Mouse (Mus musculus): ENCODE measurements around the gene Atp5g2.
"Not testable (repeated sequence)": the region's sequence is repeated elsewhere in the genome, so short reads cannot be mapped to it uniquely, and the experiment has no call there.

Atp5g2 gene

GRCm38 (mm10) chr15:102669571-102669970 lies 2.6 kb downstream of the Atp5g2 start:
- in situ Hi-C loops (cut with MseI, MboI), result no loop called here

DNA sequence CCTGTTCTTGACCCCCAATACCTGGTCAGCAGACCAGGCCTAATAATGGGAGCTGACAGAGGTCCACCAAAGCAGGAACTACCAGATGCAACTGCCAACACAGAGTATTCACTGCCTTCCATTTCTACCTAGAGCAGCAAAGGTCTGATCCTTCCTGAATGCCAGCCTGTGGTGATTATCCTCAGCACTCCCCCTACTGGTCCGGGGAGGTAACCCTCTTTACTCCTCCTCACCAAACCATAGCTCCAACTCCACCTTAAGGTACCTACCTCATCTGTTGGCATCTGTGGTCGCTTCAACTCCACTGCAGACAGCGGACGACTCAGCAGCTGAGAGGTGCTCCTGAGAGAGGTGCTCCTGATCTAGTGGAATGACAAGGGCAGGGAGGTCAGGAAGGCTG lies 6.7 kb downstream of the Atp5g2 start:
- in situ Hi-C loops (cut with MseI, MboI), result no loop called here

DNA sequence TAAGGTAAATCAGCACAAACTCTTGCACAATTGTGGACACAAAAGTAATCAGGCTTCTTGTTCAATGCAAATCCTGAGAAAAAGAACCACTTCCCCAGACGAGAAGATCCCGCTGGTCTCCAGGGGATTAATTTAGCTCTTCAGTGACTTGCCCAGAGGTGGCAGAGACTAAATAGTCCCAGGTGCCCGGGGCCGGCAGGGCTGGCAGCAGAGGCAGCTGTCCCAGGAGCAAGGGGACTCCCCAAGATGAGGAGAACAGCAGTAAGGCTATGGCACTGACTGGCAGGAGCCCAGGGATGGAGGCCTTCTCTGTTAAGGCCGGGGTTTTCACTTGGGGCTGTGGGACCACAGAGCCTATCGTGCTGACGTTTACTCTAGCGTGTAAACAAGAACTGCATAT lies 8.3 kb downstream of the Atp5g2 start:
- in situ Hi-C loops (cut with MseI, MboI), result no loop called here

- in situ Hi-C loops (cut with MseI, MboI), result not testable (repeated sequence)
These were observed 9.6 kb downstream of the Atp5g2 start for GRCm38 (mm10) chr15:102662601-102663000.

GRCm38 (mm10) chr15:102657926-102658381 lies 14.2 kb downstream of the Atp5g2 start:
- in situ Hi-C loops (cut with MseI, MboI), result no loop called here

DNA sequence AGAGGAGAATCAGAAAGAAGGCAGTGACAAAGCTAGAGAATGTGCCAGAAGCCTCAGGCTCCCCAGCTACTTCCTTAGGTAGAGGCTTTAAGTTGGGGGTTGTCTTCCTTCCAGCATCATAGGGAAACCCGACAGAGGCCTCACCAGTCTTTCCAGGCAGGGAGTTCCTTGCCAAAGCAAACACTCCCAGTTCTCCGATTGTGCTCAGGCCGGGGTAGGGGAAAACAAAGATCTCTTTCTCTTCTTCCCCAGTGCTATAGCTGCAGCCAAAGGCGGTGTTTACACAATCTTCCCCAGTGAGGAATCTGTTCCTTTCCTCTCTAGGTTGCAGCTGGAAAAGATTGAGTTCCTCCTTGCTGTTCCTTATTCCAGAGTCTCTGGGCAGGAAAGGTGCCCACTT lies 15.5 kb downstream of the Atp5g2 start:
- in situ Hi-C loops (cut with MseI, MboI), result no loop called here

DNA sequence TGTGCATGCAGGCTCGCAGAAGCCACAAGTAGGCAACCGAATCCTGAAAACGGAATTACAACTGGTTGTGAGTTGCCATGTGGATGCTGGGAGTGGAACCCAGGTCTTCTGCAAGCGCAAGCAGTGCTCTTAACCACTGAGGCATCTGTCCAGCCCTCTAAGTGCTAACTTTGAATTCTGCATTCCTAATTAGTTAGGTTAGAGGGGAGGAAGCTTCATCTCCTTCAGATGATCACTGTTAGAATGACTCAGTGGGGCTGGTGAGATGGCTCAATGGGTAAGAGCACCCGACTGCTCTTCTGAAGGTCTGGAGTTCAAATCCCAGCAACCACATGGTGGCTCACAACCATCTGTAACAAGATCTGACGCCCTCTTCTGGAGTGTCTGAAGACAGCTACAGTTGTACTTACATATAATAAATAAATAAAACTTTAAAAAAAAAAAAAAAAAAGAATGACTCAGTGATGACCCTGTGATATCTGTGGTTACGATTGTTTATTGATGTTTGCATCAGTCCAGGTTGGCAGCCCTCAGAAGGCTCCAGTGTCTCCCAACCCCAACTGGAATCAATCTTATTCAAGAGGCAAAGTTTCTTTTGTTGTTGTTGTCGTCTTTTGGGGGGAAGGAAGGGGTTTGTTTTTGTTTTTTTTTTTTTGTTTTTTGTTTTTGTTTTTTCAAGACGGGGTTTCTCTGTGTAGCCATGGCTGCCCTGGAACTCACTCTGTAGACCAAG lies 20.1 kb downstream of the Atp5g2 start:
- in situ Hi-C loops (cut with MseI, MboI), result not testable (repeated sequence)

GRCm38 (mm10) chr15:102651107-102651506 lies 21.0 kb downstream of the Atp5g2 start:
- in situ Hi-C loops (cut with MseI, MboI), result no loop called here

DNA sequence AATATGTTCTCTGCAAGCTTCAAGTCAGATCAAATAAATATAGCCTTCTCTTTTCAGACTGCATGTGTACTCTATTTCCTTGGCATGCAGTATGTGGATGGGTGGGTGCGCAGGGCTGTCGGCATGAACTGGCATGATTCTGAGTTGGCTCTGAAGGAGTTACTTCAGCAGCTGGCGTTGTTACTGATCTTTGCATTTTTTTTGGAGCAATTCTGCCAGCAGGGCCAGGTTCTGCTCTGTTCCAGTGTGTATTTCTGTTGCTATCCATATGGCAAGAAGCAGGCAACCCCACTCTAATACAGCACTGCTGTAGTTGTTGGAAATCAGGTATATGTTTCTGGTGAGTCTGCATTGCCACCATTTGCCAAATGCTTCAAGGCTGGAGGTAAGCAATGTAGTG lies 36.3 kb downstream of the Atp5g2 start:
- in situ Hi-C loops (cut with MseI, MboI), result no loop called here

DNA sequence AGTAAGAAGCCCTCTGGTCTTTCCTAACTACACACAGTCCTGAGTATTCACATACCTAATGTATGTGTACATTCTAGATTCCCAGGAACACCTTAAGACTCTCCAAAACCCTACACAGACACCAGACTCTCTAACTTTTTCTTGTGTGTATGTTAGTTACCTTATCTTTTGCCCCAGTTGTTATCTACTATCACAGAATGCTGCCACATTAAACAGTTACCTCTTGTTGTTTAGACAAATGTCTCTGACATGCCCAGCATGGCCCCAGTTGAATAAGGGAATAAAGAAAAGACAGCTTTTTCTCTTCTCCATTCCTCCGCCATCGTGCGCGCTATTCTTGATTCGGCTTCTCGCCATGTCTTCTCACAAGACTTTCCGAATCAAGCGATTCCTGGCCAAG lies 37.5 kb downstream of the Atp5g2 start:
- in situ Hi-C loops (cut with MseI, MboI), result no loop called here

DNA sequence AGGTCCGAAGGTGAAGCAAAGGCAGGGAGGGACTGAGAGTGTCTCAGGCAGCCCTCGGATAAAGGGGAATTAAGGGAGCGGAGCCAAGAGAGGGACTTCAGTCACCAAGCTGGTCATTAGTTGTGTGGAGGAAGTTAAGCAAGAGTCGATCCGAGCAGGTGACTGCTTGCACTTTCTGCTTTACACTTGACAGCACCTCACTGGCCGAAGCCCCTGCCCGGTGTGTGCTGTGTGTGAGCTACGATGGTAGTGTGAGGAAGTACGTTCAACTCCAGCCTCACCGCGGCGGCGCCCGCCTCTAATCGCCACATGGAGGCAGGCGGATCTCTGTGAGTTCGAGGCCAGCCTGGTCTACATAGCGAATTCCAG lies 46.5 kb downstream of the Atp5g2 start:
- in situ Hi-C loops (cut with MseI, MboI), result no loop called here

GRCm38 (mm10) chr15:102624970-102625686 lies 47.0 kb downstream of the Atp5g2 start, which contains the start of the genes Gm28047 and Atf7:
Gm28047 (minus strand) TSS chr15:102625067.
Atf7 (minus strand) TSS chr15:102625464.
- in situ Hi-C loops (cut with MseI, MboI), result no loop called here

GRCm38 (mm10) chr15:102624291-102624969 lies 47.7 kb downstream of the Atp5g2 start:
- in situ Hi-C loops (cut with MseI, MboI), result no loop called here

DNA sequence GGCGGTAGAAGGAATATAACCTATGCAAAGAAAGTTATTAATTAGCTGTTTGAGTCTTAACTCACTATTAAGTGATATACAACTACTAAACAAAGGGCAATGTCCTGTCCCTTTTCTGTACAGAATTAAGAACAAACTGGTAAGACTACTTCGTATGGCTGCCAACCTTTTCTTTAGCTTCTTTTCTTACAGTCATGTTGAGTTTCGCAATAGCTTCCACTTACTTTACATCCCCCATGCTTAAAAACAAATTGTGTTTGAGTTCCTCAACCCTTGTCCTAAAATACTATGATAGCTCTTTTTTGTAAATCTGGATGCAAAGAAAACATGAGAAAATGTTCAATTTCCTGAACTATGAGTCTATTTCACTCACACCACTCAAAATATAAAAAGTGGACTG lies 49.0 kb downstream of the Atp5g2 start:
- in situ Hi-C loops (cut with MseI, MboI), result no loop called here

DNA sequence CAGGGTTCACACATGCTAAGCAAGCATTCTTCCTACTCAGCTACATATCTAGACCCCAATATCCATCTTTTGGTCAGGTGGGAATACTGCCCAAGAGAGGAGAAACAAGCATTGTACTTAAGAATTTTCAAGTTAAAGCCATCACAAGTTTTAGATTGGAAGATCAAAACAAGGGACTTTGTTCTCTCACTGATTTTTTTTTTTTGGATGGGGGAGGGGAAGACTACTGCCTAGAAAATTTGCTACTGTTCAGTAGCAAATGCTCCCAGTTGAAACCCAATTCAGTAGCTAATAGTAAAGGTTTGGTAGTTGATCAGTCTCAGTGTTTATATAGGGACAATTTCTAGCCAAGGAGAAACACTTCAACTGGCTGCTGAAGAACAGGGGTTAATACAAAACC lies 49.6 kb downstream of the Atp5g2 start:
- in situ Hi-C loops (cut with MseI, MboI), result no loop called here

GRCm38 (mm10) chr15:102620765-102621164 lies 51.4 kb downstream of the Atp5g2 start:
- in situ Hi-C loops (cut with MseI, MboI), result no loop called here

DNA sequence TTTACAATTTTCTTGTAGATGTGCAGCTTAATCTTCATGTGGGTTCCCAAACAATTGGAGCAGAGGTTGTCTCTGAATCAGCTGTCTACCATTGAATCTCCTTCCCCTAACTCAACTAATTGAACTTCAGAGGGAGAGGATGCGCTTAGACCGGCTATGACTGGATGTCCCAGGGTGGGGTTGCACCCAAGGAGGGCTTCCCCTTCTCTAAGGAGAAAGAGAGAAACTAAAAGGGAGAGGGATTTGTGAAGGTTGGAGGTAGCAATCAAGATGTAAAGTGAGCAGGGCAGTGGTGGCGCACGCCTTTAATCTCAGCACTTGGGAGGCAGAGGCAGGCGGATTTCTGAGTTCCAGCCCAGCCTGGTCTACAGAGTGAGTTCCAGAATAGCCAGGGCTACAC lies 52.7 kb downstream of the Atp5g2 start:
- in situ Hi-C loops (cut with MseI, MboI), result no loop called here

- in situ Hi-C loops (cut with MseI, MboI), result no loop called here
These were observed 54.5 kb downstream of the Atp5g2 start for GRCm38 (mm10) chr15:102617654-102618053.

DNA sequence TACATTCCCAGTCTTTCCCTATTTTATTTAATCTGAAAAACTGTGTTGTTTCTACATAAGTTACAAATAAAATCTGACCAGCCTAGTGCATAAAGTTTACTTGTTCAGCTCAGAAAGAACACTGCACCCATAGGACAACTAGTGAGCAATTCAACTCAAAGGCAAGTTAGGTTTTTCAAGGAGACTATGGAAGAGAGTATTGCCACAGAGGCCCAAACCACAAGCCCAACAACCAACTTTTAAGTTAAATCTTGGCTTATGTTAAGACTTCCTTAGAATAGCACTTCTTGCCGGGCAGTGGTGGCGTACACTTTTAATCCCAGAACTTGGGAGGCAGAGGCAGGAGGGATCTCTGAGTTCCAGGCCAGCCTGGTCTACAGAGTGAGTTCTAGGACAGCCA lies 56.0 kb downstream of the Atp5g2 start:
- in situ Hi-C loops (cut with MseI, MboI), result no loop called here

GRCm38 (mm10) chr15:102614224-102614623 lies 57.9 kb downstream of the Atp5g2 start:
- in situ Hi-C loops (cut with MseI, MboI), result no loop called here

GRCm38 (mm10) chr15:102612966-102613365 lies 59.2 kb downstream of the Atp5g2 start:
- in situ Hi-C loops (cut with MseI, MboI), result no loop called here

All from mouse trophoblast stem cell (cell line).